Mouse (Mus musculus): ENCODE measurements around the gene Mob2.
A peak's percentile ranks its signal among the peaks of the same experiment; 100 is the strongest.

Gene Mob2

DNA sequence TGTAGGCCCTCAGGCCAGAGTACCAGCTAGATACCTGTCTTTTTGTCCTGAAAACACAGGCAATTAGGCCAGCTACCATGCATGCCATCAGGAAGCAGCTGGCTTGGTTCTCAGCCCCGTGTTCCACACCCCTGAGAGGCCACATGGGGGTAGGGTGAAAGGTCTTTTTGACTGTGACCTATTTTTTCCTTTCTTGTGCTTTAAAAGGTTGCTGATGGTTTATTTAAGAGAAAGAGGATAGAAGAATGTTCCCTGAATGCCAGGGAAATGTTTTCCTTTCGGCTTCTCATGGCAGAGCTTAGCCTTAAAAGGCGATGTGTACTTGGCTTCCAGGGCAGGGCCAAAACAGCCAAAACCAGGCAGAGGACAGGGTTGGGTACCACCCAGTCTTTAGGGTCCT lies 40.0 kb downstream of the Mob2 start:
- no peak for DNase-seq (ENCODE audit: low spot score)

DNA sequence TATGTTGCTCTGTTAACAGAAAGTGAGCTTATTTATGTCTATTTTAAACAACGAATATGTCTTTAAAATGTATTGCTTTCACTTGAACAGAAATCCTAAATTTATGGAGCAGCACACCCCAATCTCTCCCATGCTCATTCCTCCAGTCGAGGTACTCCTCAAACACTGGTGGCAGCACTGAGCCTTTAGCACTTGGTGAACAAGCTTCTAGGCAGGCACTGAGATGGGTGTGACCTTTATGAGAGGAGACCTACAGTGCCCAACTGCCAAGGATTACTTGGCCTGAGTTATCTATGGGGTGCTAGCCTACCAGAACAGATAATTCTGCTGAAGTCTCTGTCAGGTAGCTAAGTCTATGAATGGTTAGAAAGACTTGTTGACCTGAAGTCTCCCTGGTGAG lies 41.2 kb downstream of the Mob2 start:
- DNase-seq (ENCODE audit: low spot score), result no peak

DNA sequence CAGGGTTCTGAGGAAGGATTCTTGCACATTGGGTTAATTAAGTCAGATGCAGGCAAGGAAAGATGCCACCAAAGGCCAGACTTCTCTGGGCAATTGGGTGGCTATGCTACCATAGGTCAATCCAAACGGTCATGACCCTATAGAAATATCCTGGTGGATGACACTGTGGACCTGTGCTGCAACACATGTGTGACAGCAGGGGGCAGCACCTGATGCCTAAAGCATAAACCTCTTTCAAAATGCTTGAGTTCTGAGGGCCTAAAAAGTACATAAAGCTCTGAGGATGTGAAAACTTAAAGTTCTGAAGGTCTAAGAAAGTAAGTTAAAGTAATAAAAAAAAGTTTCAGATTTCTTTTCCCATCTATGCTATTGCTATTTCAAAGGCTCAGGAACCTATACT lies 44.3 kb downstream of the Mob2 start:
- DNase-seq (ENCODE audit: low spot score), result no peak

GRCm38 (mm10) chr7:142001597-142002340 lies 59.1 kb downstream of the Mob2 start:
- DNase-seq (ENCODE audit: low spot score), result no peak

DNA sequence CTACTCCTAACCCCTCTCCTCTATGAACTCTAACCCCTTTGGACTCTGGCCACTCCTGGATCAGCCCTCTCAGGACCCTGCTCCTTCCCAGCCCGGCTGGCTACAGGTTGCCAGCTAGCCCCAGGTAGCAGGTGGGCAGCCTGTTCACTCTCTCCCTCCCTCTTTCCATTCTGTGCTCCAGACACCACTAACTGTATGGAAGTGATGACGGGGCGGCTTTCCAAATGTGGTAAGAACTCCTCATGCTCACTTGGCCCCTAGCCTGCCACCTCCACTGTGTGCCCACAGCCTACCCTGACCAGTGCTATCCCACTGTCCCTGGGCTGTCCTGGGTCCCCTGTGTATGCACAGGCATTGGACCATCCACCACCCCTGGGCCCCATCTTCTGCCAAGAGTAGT lies 60.2 kb downstream of the Mob2 start:
- DNase-seq (ENCODE audit: low spot score), result peak; percentile 5

DNA sequence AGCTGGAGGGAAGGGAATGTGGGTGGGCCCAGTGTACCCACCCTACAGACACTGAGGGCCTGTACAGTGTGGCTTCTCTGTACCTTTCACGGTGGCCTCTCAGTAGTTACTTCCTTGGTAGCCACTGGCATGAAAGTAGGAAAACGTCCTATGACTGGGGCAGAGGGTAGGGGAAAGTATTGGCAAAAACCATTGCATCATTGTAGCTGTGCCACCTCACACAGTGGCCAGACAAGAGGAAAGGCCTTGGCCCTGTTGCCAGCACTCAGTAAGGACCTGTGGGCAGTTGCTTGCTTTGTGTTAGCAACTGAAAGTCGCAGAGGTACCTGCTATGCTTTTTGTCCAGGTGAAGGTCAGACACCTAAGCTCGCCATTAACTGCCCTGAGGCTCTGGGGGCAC lies 66.7 kb downstream of the Mob2 start:
- no peak for DNase-seq (ENCODE audit: low spot score)

GRCm38 (mm10) chr7:141991183-141991582 lies 69.7 kb downstream of the Mob2 start:
- no peak for DNase-seq (ENCODE audit: low spot score)

DNA sequence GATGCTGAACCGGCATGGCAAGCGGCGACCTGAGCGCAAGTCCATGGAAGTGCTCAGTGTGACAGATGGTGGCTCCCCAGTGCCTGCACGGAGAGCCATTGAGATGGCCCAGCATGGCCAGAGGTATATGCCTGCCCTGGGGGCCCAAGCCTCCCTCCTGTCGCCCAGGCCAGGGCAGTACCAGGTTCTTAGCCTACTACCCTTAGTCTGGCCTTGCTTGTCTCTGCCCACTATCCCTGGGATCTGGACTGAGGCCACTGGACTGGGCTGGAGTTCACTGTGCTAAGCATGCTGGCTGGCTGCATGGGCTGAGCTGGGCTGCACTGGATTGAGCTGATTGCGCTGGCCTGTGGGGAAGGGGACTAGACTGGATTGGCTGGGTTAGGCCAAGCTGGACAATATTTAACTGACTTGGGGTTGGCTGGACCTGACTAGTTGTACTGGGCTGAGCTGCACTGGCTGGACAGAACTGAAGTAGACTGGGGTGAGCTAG lies 72.5 kb downstream of the Mob2 start:
- peak; percentile 55 for DNase-seq (ENCODE audit: low spot score)

DNA sequence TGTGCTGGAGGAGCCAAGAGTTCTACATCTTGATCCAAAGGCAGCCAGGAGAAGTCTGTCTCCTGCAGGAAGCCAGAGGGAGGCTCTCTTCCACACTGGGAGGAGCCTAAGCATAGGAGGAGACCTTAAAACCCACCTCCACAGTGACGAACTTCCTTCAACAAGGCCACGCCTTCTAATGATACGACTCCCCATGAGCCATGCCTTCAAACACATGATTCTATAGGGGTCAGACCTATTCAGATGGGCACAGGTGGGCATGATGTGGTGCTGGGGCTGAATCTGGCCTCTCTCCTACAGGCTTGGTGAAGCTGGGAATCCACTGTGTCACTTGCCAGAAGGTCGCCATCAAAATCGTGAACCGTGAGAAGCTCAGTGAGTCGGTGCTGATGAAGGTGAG lies 79.6 kb downstream of the Mob2 start:
- no peak for DNase-seq (ENCODE audit: low spot score)

GRCm38 (mm10) chr7:141979247-141979646 lies 81.6 kb downstream of the Mob2 start:
- DNase-seq (ENCODE audit: low spot score), result no peak

- no peak for DNase-seq (ENCODE audit: low spot score)
Measured at GRCm38 (mm10) chr7:141978003-141978402, 82.9 kb downstream of the Mob2 start.

GRCm38 (mm10) chr7:141972831-141973619 lies 87.8 kb downstream of the Mob2 start:
- peak; percentile 16 for DNase-seq (ENCODE audit: low spot score)

DNA sequence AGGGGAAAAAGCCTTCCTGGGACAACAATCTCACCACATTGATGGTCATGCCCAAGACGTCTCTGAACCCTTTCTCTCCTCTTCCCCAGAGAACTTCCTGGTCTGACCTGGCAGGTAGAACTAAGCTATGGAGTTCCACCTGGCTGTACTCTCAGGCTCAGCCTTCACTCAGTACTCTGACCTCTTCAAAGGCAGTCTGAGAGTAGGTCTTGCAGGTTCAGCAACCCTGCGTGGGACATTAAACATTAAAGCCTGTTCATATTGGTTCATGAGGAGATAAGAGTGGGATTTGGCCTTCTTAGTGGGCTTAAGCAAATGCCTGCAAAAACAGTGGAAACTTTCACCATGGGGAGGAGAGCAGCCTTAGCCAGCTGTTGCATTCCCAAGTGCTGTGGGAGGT lies 94.6 kb downstream of the Mob2 start:
- no peak for DNase-seq (ENCODE audit: low spot score)

DNA sequence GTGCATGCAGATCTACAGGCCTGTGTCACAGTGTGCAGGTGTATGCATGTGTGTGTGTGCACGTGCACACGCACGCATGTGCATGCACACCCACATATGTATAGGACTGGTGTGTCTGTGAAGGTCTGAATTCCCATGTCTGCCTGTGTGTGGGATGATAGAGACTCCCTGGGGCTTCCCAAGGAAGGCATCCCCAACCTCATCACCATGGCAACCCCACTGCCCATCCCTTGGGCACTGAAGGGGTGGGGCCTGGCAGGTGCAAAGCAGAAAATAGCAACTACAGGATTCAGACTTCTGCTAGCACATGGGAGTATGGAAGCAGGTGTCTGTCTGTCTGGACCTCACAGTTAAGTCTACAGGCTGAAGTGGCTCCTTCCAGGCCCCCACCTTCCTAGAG lies 98.3 kb downstream of the Mob2 start:
- DNase-seq (ENCODE audit: low spot score), result no peak

- DNase-seq (ENCODE audit: low spot score), result no peak
Measured at GRCm38 (mm10) chr7:141961491-141961890, 99.4 kb downstream of the Mob2 start.

DNA sequence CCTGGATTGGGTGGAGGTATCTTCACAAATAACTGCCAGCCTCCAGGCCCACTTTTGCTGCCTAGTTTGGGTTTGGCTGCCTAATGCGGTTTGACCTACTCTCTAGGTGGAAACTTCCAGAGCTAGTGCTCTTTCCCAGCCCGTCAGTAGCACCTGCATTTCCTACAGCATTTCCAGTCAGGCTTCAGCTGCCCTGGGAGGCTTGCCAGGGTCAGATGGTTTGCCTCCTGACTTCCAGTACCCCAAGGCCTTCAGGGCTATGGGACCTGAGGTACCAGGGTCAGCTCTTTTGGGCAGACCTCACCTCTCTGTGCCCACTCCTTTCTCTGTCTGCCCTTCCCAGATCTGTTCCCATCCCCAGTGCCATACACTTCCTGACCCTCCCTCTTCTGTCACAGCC lies 99.9 kb downstream of the Mob2 start:
- no peak for DNase-seq (ENCODE audit: low spot score)

DNA sequence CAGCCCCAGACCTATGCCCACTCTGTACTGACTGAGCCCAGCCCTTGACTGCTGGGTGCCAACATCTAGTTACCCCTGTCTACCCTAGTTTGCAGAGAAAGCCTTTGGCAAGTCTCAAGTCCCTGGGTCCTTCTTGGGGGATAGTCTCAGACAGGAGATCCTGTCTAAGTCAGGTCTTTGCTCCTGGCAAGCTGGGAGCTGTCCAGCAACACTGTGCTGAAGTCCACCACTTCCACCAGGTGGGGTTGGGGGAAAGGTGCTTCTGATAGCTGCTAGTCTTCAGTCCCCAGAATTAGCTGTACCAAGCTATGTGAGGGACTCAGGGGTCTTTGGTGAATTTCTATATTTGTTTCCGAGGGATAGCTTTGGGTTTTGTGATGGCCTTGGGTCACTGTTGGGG lies 101.7 kb downstream of the Mob2 start:
- DNase-seq (ENCODE audit: low spot score), result peak; percentile 11

Data from yolk sac, embryonic 10.5 days (tissue).